11 mouse cellular contexts compared by ENCODE assay signal in genomic region chr6:101280811-101281218, GRCm38 (mm10).
DNase-seq lines count a peak whose midpoint lies in the region; ATAC-seq and TF ChIP-seq lines count a peak whose summit lies in the region.
"Had no signal": no experiment of that assay in that cellular context is flagged by ENCODE, and none has a peak within 500 bp of the region (broad histone marks: within the 10 kb centered on the region; RNA-seq: fewer than 3 reads in every experiment).

No protein-coding gene starts in this region.

- no peak for TF ChIP-seq CTCF in brain, embryonic 14.5 days (IDR thresholded peaks at IDR 0.05; ENCODE audit: borderline replicate concordance, extremely low read depth, insufficient read depth, insufficient read length)

- H3K27me3 ChIP-seq in hindbrain, embryonic 15.5 days = no peaks in the 10 kb centered on the region; the same call in 1 of the 2 replicates
- no peaks in the 10 kb centered on the region; the same call in 1 of the 2 replicates for H3K27me3 ChIP-seq in hindbrain, embryonic 12.5 days
- H3K27me3 ChIP-seq in embryonic facial prominence, embryonic 12.5 days = no peaks in the 10 kb centered on the region
- H3K27me3 ChIP-seq in limb, embryonic 10.5 days (ENCODE audit: low read depth, poor library complexity, severe bottlenecking) = no peaks in the 10 kb centered on the region
- H3K27me3 ChIP-seq: megakaryocyte, embryonic 14.5 days had no signal

- 0 out of 2 replicates have a peak, but pooled peaks have one; percentile 48 for ATAC-seq in hindbrain, embryonic 15.5 days (ENCODE audit: low FRiP score, low read depth)
- no peak for ATAC-seq in hindbrain, embryonic 12.5 days (ENCODE audit: low FRiP score)
- 0 out of 2 replicates have a peak, but pooled peaks have one; percentile 58 for ATAC-seq in embryonic facial prominence, embryonic 12.5 days (ENCODE audit: insufficient number of reproducible peaks, insufficient read depth, low FRiP score, low TSS enrichment)

- no peak overlapping the region for H3K4me3 ChIP-seq in hindbrain, embryonic 15.5 days
- H3K4me3 ChIP-seq in hindbrain, embryonic 12.5 days = no peak overlapping the region
- no peak overlapping the region for H3K4me3 ChIP-seq in embryonic facial prominence, embryonic 12.5 days
- H3K4me3 ChIP-seq in limb, embryonic 10.5 days = no peak overlapping the region
- H3K4me3 ChIP-seq: layer of hippocampus, adult 2 months; megakaryocyte, embryonic 14.5 days had no signal

- H3K4me2 ChIP-seq in hindbrain, embryonic 15.5 days = 0 out of 2 replicates have a peak overlapping the region, but pooled peaks have one; percentile 2
- H3K4me2 ChIP-seq in hindbrain, embryonic 12.5 days (replicated peaks) = no peak overlapping the region
- peak overlapping the region; percentile 14; the same call in 1 of the 2 replicates for H3K4me2 ChIP-seq in embryonic facial prominence, embryonic 12.5 days (replicated peaks)

- H3K27ac ChIP-seq in hindbrain, embryonic 15.5 days (replicated peaks) = no peak overlapping the region
- no peak overlapping the region for H3K27ac ChIP-seq in hindbrain, embryonic 12.5 days
- H3K27ac ChIP-seq in embryonic facial prominence, embryonic 12.5 days = peak overlapping the region; percentile 50
- H3K27ac ChIP-seq in limb, embryonic 10.5 days = peak overlapping the region; percentile 15
- H3K27ac ChIP-seq: layer of hippocampus, adult 2 months had no signal

- H3K36me3 ChIP-seq in hindbrain, embryonic 15.5 days = no peaks in the 10 kb centered on the region
- no peaks in the 10 kb centered on the region for H3K36me3 ChIP-seq in hindbrain, embryonic 12.5 days
- peaks cover 5% of the 10 kb centered on the region for H3K36me3 ChIP-seq in embryonic facial prominence, embryonic 12.5 days
- no peaks in the 10 kb centered on the region for H3K36me3 ChIP-seq in limb, embryonic 10.5 days

- DNase-seq in brain, embryonic 14.5 days (ENCODE audit: low read depth) = peak; percentile 83
- DNase-seq in limb, embryonic 10.5 days (ENCODE audit: low spot score) = no peak
- no peak for DNase-seq in spleen, postnatal 10 days (ENCODE audit: low spot score in 2 of 2)
- no peak for DNase-seq in T-cell, adult 2 months (ENCODE audit: low spot score)
- no peak for DNase-seq in cerebellum, postnatal 36 days
- DNase-seq: cerebellum, postnatal 25 days had no signal

- no peak for TF ChIP-seq POLR2A in brain, embryonic 14.5 days (IDR thresholded peaks at IDR 0.05; ENCODE audit: borderline replicate concordance, extremely low read depth, insufficient read depth, insufficient read length, poor library complexity, severe bottlenecking)

- WGBS in hindbrain, embryonic 15.5 days = 16% methylated on average over 9 of the region's 9 CpGs
- 17% methylated on average over 9 of the region's 9 CpGs for WGBS in hindbrain, embryonic 12.5 days
- WGBS in embryonic facial prominence, embryonic 12.5 days = 5% methylated on average over 9 of the region's 9 CpGs
- WGBS in limb, embryonic 10.5 days = 19% methylated on average over 9 of the region's 9 CpGs

- no peak overlapping the region for H3K9ac ChIP-seq in hindbrain, embryonic 15.5 days
- H3K9ac ChIP-seq in hindbrain, embryonic 12.5 days = no peak overlapping the region
- no peak overlapping the region for H3K9ac ChIP-seq in embryonic facial prominence, embryonic 12.5 days

- peaks cover 20% of the 10 kb centered on the region; the same call in 1 of the 2 replicates for H3K4me1 ChIP-seq in hindbrain, embryonic 15.5 days (replicated peaks)
- peaks cover 36% of the 10 kb centered on the region for H3K4me1 ChIP-seq in hindbrain, embryonic 12.5 days
- H3K4me1 ChIP-seq in embryonic facial prominence, embryonic 12.5 days = peaks cover 65% of the 10 kb centered on the region
- H3K4me1 ChIP-seq in limb, embryonic 10.5 days = peaks cover 81% of the 10 kb centered on the region
- H3K4me1 ChIP-seq: megakaryocyte, embryonic 14.5 days had no signal

- H3K9me3 ChIP-seq in hindbrain, embryonic 15.5 days = no peaks in the 10 kb centered on the region
- no peaks in the 10 kb centered on the region for H3K9me3 ChIP-seq in hindbrain, embryonic 12.5 days (replicated peaks)
- H3K9me3 ChIP-seq in embryonic facial prominence, embryonic 12.5 days = no peaks in the 10 kb centered on the region
- no peaks in the 10 kb centered on the region for H3K9me3 ChIP-seq in limb, embryonic 10.5 days (replicated peaks)

Comparison
In these comparisons a context has a peak if more than half of its experiments do, and no peak if none do; other contexts are left out.
1. H3K27ac ChIP-seq: peak in embryonic facial prominence, embryonic 12.5 days (single experiment) and limb, embryonic 10.5 days (single experiment); none in hindbrain, embryonic 15.5 days (single experiment) and hindbrain, embryonic 12.5 days (single experiment).